Mouse (Mus musculus) frontal cortex, postnatal 25 days (tissue): ENCODE measurements at regions not wholly inside any gene's neighbourhood (a gene's known extent, or its start where the extent isn't known, plus 50 kb on each side); places are given as distances from the start of the nearest gene placed in this dataset.
A peak's percentile ranks its signal among the peaks of the same experiment; 100 is the strongest.

Source experiments
- DNase-seq, 2 experiments: peaks; one replicate each; pipeline ENCODE4 v3.0.0; 2022; ENCODE audit warnings: low spot score in 2 of 2

DNA sequence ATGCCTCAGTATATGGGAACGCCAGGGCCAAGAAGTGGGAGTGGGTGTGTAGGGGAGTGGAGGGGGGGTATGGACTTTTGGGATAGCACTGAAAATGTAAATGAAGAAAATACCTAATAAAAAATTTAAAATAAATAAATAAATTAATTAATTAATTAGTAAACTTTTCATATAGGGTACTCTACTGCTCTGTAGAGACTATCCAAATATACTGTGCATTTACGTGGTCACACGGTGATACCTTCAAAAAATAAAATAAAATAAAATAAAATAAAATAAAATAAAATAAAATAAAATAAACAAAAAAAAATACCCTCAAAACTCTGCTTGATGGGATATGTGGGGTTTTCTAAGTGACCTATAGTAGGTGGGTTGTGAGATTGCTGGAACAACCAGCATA is 479.2 kb upstream of the Atp2b1 start:
- no peak for DNase-seq

GRCm38 (mm10) chr10:98461538-98461937 is 452.7 kb upstream of the Atp2b1 start:
- no peak for DNase-seq

DNA sequence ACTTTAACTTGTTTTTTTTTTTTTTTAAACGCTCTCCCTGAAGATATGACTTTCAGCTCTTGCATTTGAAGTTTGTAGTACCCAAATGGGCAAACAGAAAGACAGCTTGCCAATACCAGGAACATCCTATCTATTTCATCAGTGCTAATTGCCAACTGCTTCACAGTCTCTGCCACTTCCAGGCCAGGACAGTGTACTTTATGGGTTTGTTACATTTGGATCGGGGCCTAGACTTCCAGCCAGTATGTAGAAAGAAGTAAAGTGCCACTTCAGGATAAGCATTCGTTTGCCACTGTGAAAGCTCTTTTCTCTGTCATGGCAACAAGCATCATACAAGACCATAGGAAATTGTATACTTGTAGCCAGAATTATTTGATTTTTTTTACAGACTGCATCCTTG is 439.6 kb upstream of the Atp2b1 start:
- DNase-seq, result no peak

- DNase-seq, result peak; percentile 22 to 33
These were observed 428.2 kb upstream of the Atp2b1 start for GRCm38 (mm10) chr10:98485751-98486681.

- peak; percentile 22 to 33 for DNase-seq
These were observed 419.9 kb upstream of the Atp2b1 start for GRCm38 (mm10) chr10:98494354-98494753.

DNA sequence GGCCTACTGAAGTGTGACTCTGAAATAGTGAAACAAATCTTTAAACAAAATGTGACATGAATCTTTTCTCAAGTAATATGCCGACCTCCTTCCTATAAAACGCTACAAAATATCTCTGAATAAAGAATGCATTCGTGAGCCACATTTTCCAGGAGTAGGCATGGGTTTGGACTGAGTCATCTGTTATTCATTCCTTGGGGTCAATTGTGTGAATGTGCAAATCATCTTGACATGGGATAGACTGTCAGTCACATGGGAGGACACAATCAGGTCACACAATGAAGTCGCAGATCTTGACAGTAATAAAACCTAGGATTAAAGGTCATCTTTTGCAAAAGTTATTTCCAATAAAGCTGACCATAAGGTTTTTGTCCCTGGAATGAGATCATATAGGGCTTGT is 418.0 kb upstream of the Atp2b1 start:
- no peak for DNase-seq

GRCm38 (mm10) chr10:98500315-98500714 is 413.9 kb upstream of the Atp2b1 start:
- DNase-seq, result no peak

- DNase-seq, result no peak
These were observed 412.6 kb upstream of the Atp2b1 start for GRCm38 (mm10) chr10:98501566-98501965.

- no peak for DNase-seq
These were observed 409.7 kb upstream of the Atp2b1 start for GRCm38 (mm10) chr10:98504524-98504923.

- peak in 1 of 2 experiments; percentile 15 for DNase-seq
These were observed 405.6 kb upstream of the Atp2b1 start for GRCm38 (mm10) chr10:98508515-98509143.

DNA sequence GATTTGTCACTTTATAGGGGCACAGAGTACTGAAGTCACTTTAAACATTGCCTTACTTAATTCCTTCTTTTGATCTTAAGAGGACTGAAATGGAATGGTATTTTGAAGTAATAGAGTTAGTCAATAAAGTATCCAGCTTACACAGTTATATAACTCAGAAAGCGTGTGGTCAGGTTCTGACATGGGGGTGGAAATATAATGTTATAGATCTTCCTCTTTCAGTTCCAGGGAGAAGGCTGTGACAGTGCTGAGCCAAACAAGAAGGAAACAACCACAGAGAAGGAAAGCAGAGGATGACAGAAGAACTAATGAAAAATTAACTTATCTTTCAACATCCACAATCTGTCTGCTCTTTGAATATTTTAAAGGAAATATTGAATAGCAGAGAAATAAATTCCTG is 399.4 kb upstream of the Atp2b1 start:
- no peak for DNase-seq

GRCm38 (mm10) chr10:98517609-98518008 is 396.6 kb upstream of the Atp2b1 start:
- DNase-seq, result no peak

- DNase-seq, result no peak
These were observed 384.6 kb upstream of the Atp2b1 start for GRCm38 (mm10) chr10:98529565-98529964.

- DNase-seq, result no peak
These were observed 382.8 kb upstream of the Atp2b1 start for GRCm38 (mm10) chr10:98531425-98531824.

DNA sequence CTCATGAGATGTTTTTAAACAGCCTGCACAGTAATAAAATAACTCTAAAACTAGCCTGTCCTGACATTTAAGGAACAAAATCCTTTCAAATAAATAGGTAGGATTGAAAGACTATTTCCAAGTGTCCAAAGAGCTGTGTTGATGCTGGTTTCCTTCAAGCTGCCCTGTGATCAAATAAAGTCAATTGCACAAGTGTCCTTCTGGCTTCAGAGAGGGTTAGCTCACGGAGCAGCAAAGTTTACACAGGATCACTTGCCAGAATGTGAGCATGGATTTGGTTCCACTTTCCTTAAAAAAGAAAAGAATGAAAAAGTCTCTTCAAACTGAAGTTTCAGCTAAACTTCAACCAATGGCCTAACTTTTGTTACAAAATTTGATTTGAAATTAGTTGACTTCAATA is 375.5 kb upstream of the Atp2b1 start:
- DNase-seq, result no peak

DNA sequence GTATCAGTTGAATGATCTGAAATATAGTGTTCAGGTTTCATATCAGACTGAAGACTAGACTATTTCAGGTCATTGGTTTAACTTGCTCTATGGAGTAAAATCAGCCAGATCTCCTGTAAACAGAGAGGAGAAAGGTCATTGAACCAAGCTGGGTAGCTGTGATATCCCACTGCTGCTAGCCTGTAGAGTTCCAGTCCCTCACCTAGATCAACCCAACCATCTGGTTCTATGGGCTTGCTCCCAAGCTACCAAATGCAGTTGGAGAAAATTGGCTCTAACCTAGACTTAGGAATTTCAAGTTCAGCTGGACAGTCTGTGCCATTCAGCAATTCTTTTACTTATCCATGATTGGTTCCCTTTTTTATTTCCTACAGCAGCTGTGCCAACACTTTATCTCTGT is 373.1 kb upstream of the Atp2b1 start:
- DNase-seq, result no peak

DNA sequence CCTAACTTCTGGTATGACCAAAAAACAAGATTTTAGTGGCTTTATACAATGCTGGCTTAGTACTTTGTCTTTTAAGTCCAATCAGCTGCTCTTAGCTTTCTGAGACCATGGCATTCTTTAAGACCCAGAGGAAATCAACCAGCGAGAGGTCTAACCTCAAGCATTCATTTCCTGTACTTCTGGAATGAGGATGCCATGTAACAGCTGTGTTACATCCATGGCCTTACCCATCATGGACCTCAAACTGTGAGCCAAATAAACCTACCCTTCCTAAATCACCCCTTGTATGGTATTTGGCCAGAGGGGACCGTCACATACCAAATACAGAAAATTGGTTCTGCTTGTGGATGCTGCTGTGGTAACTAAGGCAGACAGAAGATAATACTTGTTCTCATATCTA is 372.1 kb upstream of the Atp2b1 start:
- DNase-seq, result no peak

- DNase-seq, result no peak
These were observed 370.8 kb upstream of the Atp2b1 start for GRCm38 (mm10) chr10:98543253-98543997.

- DNase-seq, result no peak
These were observed 370.2 kb upstream of the Atp2b1 start for GRCm38 (mm10) chr10:98543998-98544349.

- DNase-seq, result no peak
These were observed 359.6 kb upstream of the Atp2b1 start for GRCm38 (mm10) chr10:98554575-98554974.

DNA sequence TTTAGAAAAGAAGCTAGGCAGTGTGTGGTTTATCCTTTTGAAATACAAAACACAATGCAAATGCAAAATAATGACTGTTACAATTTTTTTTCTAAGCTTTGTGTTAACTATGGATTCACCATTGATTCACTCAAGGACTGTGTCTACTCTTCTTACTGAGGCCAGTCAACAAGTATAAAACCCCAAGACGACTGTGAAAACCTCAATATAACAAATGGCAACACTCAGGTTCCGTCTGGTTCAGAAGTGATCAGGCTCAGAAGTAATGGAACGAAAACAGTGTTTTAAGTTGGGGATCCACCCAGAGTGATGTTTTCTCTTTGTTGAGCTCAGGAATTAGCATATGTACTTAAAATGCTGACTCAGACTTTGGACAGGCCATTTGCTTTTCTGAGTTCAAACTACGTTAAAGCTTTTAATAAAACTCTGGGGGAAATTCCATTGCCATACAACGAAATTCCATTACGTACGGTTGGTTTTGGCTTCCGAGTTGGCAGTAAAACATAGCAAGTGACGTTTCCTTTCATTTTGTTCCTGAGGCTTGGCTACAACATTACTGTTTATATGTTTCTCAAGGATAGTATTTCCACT is 356.6 kb upstream of the Atp2b1 start:
- DNase-seq, result no peak

DNA sequence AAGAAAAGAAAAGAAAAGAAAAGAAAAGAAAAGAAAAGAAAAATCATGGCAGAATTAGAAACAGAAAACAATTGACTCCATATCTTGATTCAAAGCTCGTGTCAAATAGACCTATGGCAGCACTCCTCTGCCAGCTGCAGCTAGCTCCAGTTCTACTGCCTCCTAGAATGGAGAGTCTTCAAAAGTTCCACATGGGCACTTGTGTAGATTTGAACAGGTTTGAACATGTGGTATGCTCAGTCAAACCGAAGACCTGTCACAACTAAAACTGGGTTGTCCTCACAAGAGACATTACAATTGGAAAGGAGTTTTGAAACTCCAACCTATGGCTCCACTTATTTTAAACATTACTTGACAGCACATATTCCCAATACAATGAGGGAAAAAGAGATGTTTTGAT is 355.6 kb upstream of the Atp2b1 start:
- DNase-seq, result no peak
